8 mouse cellular contexts compared by ENCODE assay signal in the genomic region with DNA sequence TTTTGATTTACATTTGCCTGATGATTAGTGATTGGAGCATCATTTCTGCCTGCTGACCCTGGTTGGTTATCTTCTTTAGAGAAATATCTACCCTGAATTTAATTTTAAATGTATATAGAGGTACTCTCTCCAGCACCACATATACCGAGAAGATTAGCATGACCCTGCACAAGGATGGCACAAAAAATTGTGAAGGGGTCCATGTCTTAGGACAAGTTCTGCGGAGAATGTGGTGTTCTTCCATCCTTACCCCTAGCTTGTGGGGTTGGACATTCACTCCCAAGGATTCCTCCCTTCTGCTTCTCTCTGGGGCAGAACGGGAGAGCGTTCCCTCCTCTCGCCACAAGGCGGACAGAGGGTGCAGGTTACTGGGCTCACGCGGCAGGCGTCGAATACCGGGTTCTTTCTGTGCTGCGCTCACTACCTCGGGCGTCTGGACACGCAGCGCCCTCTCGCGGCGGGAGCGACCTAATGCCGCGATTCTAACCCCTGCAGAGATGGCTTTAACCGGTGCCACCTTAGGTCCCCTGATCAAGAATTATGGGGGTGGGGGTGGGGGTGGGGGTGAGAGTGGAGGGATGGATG.
DNase-seq lines count a peak whose midpoint lies in the region; ATAC-seq lines count a peak whose summit lies in the region.

No protein-coding gene starts in this region.

- no peak overlapping the region for H3K4me2 ChIP-seq in limb, embryonic 11.5 days (ENCODE audit: low read depth, severe bottlenecking)
- no peak overlapping the region for H3K4me2 ChIP-seq in midbrain, embryonic 14.5 days (ENCODE audit: low read length)

- no peak overlapping the region for H3K27ac ChIP-seq in limb, embryonic 11.5 days (replicated peaks; ENCODE audit: low read depth, low read length)
- H3K27ac ChIP-seq in midbrain, embryonic 14.5 days (replicated peaks; ENCODE audit: low read depth, low read length), result no peak overlapping the region

- H3K36me3 ChIP-seq in limb, embryonic 11.5 days (ENCODE audit: control insufficient read depth, insufficient read depth, low read length), result no peaks in the 10 kb centered on the region
- H3K36me3 ChIP-seq in midbrain, embryonic 14.5 days (ENCODE audit: control insufficient read depth, insufficient read depth, low read length), result no peaks in the 10 kb centered on the region

- no peaks in the 10 kb centered on the region for H3K27me3 ChIP-seq in limb, embryonic 11.5 days (ENCODE audit: control insufficient read depth, insufficient read depth, low read length)
- H3K27me3 ChIP-seq in midbrain, embryonic 14.5 days (ENCODE audit: control insufficient read depth, insufficient read depth, low read length), result peaks cover 8% of the 10 kb centered on the region

- no peaks in the 10 kb centered on the region for H3K9me3 ChIP-seq in limb, embryonic 11.5 days (ENCODE audit: control insufficient read depth, low read length)
- no peaks in the 10 kb centered on the region for H3K9me3 ChIP-seq in midbrain, embryonic 14.5 days (ENCODE audit: control insufficient read depth, low read length)

- ATAC-seq in limb, embryonic 11.5 days (ENCODE audit: insufficient number of reproducible peaks, low FRiP score, low TSS enrichment, low read depth), result peak; percentile 47; the same call in 1 of the 2 replicates
- ATAC-seq in midbrain, embryonic 14.5 days (ENCODE audit: low FRiP score, low TSS enrichment), result peak; percentile 64

- H3K4me1 ChIP-seq in limb, embryonic 11.5 days (ENCODE audit: control insufficient read depth, insufficient read depth, low read length), result no peaks in the 10 kb centered on the region
- no peaks in the 10 kb centered on the region for H3K4me1 ChIP-seq in midbrain, embryonic 14.5 days (ENCODE audit: control insufficient read depth, insufficient read depth, low read length)

- WGBS in limb, embryonic 11.5 days, result 5% methylated on average over 23 of the region's 23 CpGs
- 6% methylated on average over 23 of the region's 23 CpGs for WGBS in midbrain, embryonic 14.5 days

- DNase-seq in adrenal gland, adult 8-10 months, result peak; percentile 60
- peak; percentile 85 for DNase-seq in embryo, embryonic 9.5 days (ENCODE audit: extremely low spot score)
- peak; percentile 94 for DNase-seq in heart, adult 11 months
- peak; percentile 72 for DNase-seq in kidney, adult 18-20 months
- DNase-seq in limb, embryonic 11.5 days (ENCODE audit: low spot score), result peak; percentile 91
- DNase-seq in midbrain, embryonic 14.5 days, result peak; percentile 86
- peak; percentile 44 for DNase-seq in spleen, adult 12 weeks (ENCODE audit: low spot score)
- DNase-seq in MN1 (ENCODE audit: low spot score), result no peak

- H3K4me3 ChIP-seq in limb, embryonic 11.5 days (ENCODE audit: low read depth, low read length), result no peak overlapping the region
- no peak overlapping the region for H3K4me3 ChIP-seq in midbrain, embryonic 14.5 days (replicated peaks; ENCODE audit: low read depth, low read length)

- no peak overlapping the region for H3K9ac ChIP-seq in limb, embryonic 11.5 days (ENCODE audit: low read length)
- no peak overlapping the region for H3K9ac ChIP-seq in midbrain, embryonic 14.5 days (replicated peaks; ENCODE audit: low read length)
